Mouse (Mus musculus) liver, embryonic 14.5 days (tissue): ENCODE measurements around the gene Chrna1. TPM values are rescaled to one million over a fixed set of nuclear protein-coding genes. Genes with fewer than 3 reads are reported as not detected.

ENCODE experiments used
- ATAC-seq: fragments of 200-750 bp; cut with Nextera tagmentation; 2 replicates; pipeline ENCODE4 v1.8.0; 2017; ENCODE audit warnings: moderate number of reproducible peaks, mild to moderate bottlenecking, moderate library complexity; ENCODE audit not compliant: insufficient read depth
- DNase-seq, 3 experiments: peaks; one replicate each; pipeline ENCODE4 v3.0.0-alpha.2; 2012 to 2013; ENCODE audit warnings: low read depth in 3 of 3, low spot score in 3 of 3
- H3K27ac ChIP-seq: fragments of 300-500 bp; sonication (generic); 2 replicates; pipeline ENCODE4 v1.5.1; 2014; ENCODE audit warnings: moderate library complexity, mild to moderate bottlenecking, control low read depth, inconsistent platforms
- H3K27me3 ChIP-seq: fragments of 300-500 bp; sonication (generic); 2 replicates; pipeline ENCODE4 v1.6.1; 2014; ENCODE audit warnings: mild to moderate bottlenecking, low read length, moderate library complexity; ENCODE audit not compliant: control insufficient read depth, insufficient read depth
- H3K36me3 ChIP-seq: fragments of 300-500 bp; sonication (generic); replicated peaks from 2 replicates; pipeline ENCODE4 v1.6.1; 2014; ENCODE audit warnings: low read depth; ENCODE audit not compliant: control insufficient read depth, insufficient read depth
- H3K4me1 ChIP-seq, 2 experiments: fragments of 200-500 bp in 1 of 2; fragments of 300-500 bp in 1 of 2; sonication (generic) in 1 of 2; replicated peaks; 2 replicates each; pipeline ENCODE4 v1.6.1; 2012 to 2014; ENCODE audit warnings: antibody characterized with exemption in 1 of 2, inconsistent platforms in 1 of 2, low read length in 1 of 2; ENCODE audit not compliant: control insufficient read depth in 2 of 2, insufficient read depth in 2 of 2
- H3K4me2 ChIP-seq: fragments of 300-500 bp; sonication (generic); 2 replicates; pipeline ENCODE4 v1.6.1; 2014; ENCODE audit warnings: low read depth, mild to moderate bottlenecking, control low read depth, moderate library complexity
- H3K4me3 ChIP-seq, 2 experiments: fragments of 200-500 bp in 1 of 2; fragments of 300-500 bp in 1 of 2; sonication (generic) in 1 of 2; 2 replicates each; pipeline ENCODE4 v1.5.1; 2012 to 2014; ENCODE audit warnings: low read depth in 2 of 2, low read length in 2 of 2, mild to moderate bottlenecking in 2 of 2, control low read depth in 1 of 2, inconsistent platforms in 1 of 2, moderate library complexity in 1 of 2; ENCODE audit not compliant: insufficient read depth in 1 of 2
- H3K9ac ChIP-seq: fragments of 300-500 bp; sonication (generic); replicated peaks from 2 replicates; pipeline ENCODE4 v1.6.1; 2014; ENCODE audit warnings: mild to moderate bottlenecking, control low read depth, moderate library complexity
- H3K9me3 ChIP-seq: fragments of 300-500 bp; sonication (generic); 2 replicates; pipeline ENCODE4 v1.6.1; 2016; ENCODE audit warnings: low read length, mixed read lengths; ENCODE audit not compliant: control insufficient read depth
- CTCF ChIP-seq: IDR thresholded peaks from 2 replicates; pipeline ENCODE4 v1.5.1; 2016; ENCODE audit warnings: antibody characterized with exemption, low read depth, control low read depth
- EP300 ChIP-seq: IDR thresholded peaks from 2 replicates; pipeline ENCODE4 v1.6.1; 2016; ENCODE audit warnings: antibody characterized with exemption, low read depth
- WGBS: fragments of 180-500 bp; shearing (Covaris S2); extraction: QIAGEN DNeasy Blood & Tissue Kit; methylation state at CpG from one replicate; pipeline ENCODE4 v1.1.7; 2014; ENCODE audit not compliant: insufficient replicate concordance; 5-methylcytosine and 5-hydroxymethylcytosine counted together
- polyA plus RNA-seq, 2 experiments: library from polyadenylated mRNA; depleted of rRNA in 1 of 2; stranded (reverse) in 1 of 2; unstranded in 1 of 2; fragments of >200 nt; fragmentation: Nextera tagmentation in 1 of 2; extraction: Ambion mirVana in 1 of 2; gene quantifications; 2 replicates each; pipeline versions ENCODE4 v1.2.1 to v1.2.3; 2012 to 2014

Chrna1 gene
- polyA plus RNA-seq, 2 experiments, result 0.01 to 0.10 TPM

GRCm38 (mm10) chr2:73612941-73613340 lies 32.8 kb upstream of the Chrna1 start:
- H3K4me1 ChIP-seq, result 0 out of 4 replicates have a peak, but pooled peaks cover 0 to 2% of the 10 kb centered on the region in 2 experiments
- H3K4me3 ChIP-seq, result no peak overlapping the region
- DNase-seq (no peak), ATAC-seq (no peak)
- H3K9me3 ChIP-seq, result no peaks in the 10 kb centered on the region
- H3K36me3 ChIP-seq, result no peaks in the 10 kb centered on the region
- H3K27ac ChIP-seq, result no peak overlapping the region
- 75% methylated on average over 7 of the region's 7 CpGs for WGBS
- H3K27me3 ChIP-seq, result no peaks in the 10 kb centered on the region
- H3K9ac ChIP-seq, result no peak overlapping the region
- TF ChIP-seq EP300 (no peak), CTCF (no peak)
- no peak overlapping the region for H3K4me2 ChIP-seq

GRCm38 (mm10) chr2:73612367-73612914 lies 32.3 kb upstream of the Chrna1 start:
- no peak overlapping the region for H3K9ac ChIP-seq
- H3K9me3 ChIP-seq, result no peaks in the 10 kb centered on the region
- H3K36me3 ChIP-seq, result no peaks in the 10 kb centered on the region
- H3K4me2 ChIP-seq, result no peak overlapping the region
- no peak for ATAC-seq
- no peak overlapping the region for H3K4me3 ChIP-seq
- no peak for TF ChIP-seq CTCF
- TF ChIP-seq EP300, result no peak
- H3K27ac ChIP-seq, result no peak overlapping the region
- DNase-seq, result no peak
- H3K4me1 ChIP-seq, result 0 out of 4 replicates have a peak, but pooled peaks cover 0 to 2% of the 10 kb centered on the region in 2 experiments
- 79% methylated on average over 6 of the region's 6 CpGs for WGBS
- H3K27me3 ChIP-seq, result no peaks in the 10 kb centered on the region

- no peaks in the 10 kb centered on the region for H3K27me3 ChIP-seq
- no peak for ATAC-seq
- TF ChIP-seq CTCF, result no peak
- TF ChIP-seq EP300, result no peak
- WGBS, result 59% methylated on average over 6 of the region's 6 CpGs
- DNase-seq, result no peak
- H3K36me3 ChIP-seq, result no peaks in the 10 kb centered on the region
- 0 out of 4 replicates have a peak, but pooled peaks cover 0 to under 1% of the 10 kb centered on the region in 2 experiments for H3K4me1 ChIP-seq
- H3K9me3 ChIP-seq, result no peaks in the 10 kb centered on the region
- no peak overlapping the region for H3K4me2 ChIP-seq
- H3K9ac ChIP-seq, result no peak overlapping the region
- no peak overlapping the region for H3K4me3 ChIP-seq
- H3K27ac ChIP-seq, result no peak overlapping the region
These were observed 31.7 kb upstream of the Chrna1 start for GRCm38 (mm10) chr2:73611798-73612197.

- no peak for ATAC-seq
- TF ChIP-seq EP300 (no peak), CTCF (no peak)
- no peaks in the 10 kb centered on the region for H3K4me1 ChIP-seq
- H3K9me3 ChIP-seq, result no peaks in the 10 kb centered on the region
- H3K4me3 ChIP-seq, result no peak overlapping the region
- no peak overlapping the region for H3K4me2 ChIP-seq
- H3K27ac ChIP-seq, result no peak overlapping the region
- no peak overlapping the region for H3K9ac ChIP-seq
- H3K36me3 ChIP-seq, result no peaks in the 10 kb centered on the region
- H3K27me3 ChIP-seq, result no peaks in the 10 kb centered on the region
- DNase-seq, result no peak
- 60% methylated on average over 3 of the region's 3 CpGs for WGBS
These were observed 29.6 kb upstream of the Chrna1 start for GRCm38 (mm10) chr2:73609724-73610210.

GRCm38 (mm10) chr2:73609067-73609723 lies 29.1 kb upstream of the Chrna1 start:
- no peak overlapping the region for H3K4me2 ChIP-seq
- H3K27ac ChIP-seq, result no peak overlapping the region
- no peaks in the 10 kb centered on the region for H3K27me3 ChIP-seq
- no peaks in the 10 kb centered on the region for H3K9me3 ChIP-seq
- DNase-seq, result no peak
- no peaks in the 10 kb centered on the region for H3K4me1 ChIP-seq
- no peak overlapping the region for H3K9ac ChIP-seq
- ATAC-seq, result no peak
- H3K36me3 ChIP-seq, result no peaks in the 10 kb centered on the region
- 54% methylated on average over 5 of the region's 5 CpGs for WGBS
- no peak for TF ChIP-seq EP300
- no peak for TF ChIP-seq CTCF
- H3K4me3 ChIP-seq, result no peak overlapping the region
